Mouse (Mus musculus) E14TG2a.4 (cell line): Measurements from ENCODE around the gene Utrn.

Experiments
- CTCF ChIP-seq: conservative IDR thresholded peaks from 2 replicates; pipeline ENCODE4 v1.5.1; 2014; ENCODE audit warnings: low read length
- POU5F1 ChIP-seq: IDR thresholded peaks from 2 replicates; pipeline ENCODE4 v1.6.1; 2014; ENCODE audit warnings: low read length, borderline replicate concordance

DNA sequence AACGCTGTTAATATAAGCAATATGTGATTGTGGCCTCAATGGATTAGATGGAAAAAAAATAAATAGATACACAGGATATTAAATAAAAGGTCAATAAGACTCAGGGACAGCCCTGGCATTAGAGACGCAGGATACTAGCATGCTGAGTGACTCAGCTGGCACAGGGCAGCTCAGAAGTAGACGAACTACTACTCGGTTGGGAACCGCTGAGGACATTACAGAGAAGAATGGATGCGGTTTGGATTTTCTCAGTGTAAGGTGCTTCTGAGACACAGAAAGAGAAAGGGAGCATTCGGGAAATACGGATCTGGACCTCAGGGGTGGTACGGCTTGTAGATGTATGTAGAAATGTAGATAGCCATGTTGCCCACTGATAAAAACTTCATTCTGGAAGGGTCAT, 5.6 kb downstream of the Utrn start:
- no peak for TF ChIP-seq CTCF
- TF ChIP-seq POU5F1 = no peak
